Mouse (Mus musculus) CH12.LX (cell line): ENCODE data around the gene Ing4.

Experiments used
- SIN3A ChIP-seq: IDR thresholded peaks from 2 replicates; pipeline ENCODE4 v1.6.1; 2012; ENCODE audit warnings: low read length, improper control_type of control experiment, inconsistent platforms
- SMC3 ChIP-seq: IDR thresholded peaks from 2 replicates; pipeline ENCODE4 v1.6.1; 2011; ENCODE audit warnings: low read depth, low read length, improper control_type of control experiment

DNA sequence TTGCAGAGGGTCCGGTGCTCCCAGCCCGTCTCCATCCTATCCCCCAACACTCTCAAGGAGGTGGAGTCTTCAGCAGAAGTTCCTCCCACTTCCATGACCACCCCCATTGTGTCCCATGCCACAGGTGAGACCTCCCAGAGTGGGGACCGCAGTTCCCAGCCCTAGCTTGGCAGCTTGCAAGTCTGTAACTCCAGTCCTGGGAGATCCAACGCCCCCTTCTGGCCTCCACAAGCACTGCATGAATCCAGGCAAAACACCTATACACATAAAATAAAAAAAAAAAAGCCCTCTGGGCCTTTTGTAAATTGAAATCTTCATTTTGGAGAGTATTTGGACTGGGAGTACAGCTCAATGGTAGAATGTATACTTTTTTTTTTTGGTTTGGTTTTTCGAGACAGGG lies 11.7 kb downstream of the Ing4 start:
- TF ChIP-seq SMC3, result no peak
- no peak for TF ChIP-seq SIN3A
